Mouse (Mus musculus) liver, adult 2 months (tissue): ENCODE results near the gene Wnk2.

Experiments
- CTCF ChIP-seq: fragments of 200-500 bp; IDR thresholded peaks from 2 replicates; pipeline ENCODE4 v1.5.1; 2011; ENCODE audit warnings: low read depth, low read length, control low read depth
- POLR2A ChIP-seq: fragments of 200-500 bp; IDR thresholded peaks from 2 replicates; pipeline ENCODE4 v1.6.1; 2011; ENCODE audit warnings: low read length, control low read depth; ENCODE audit not compliant: insufficient read depth; ENCODE audit errors: extremely low read depth

DNA sequence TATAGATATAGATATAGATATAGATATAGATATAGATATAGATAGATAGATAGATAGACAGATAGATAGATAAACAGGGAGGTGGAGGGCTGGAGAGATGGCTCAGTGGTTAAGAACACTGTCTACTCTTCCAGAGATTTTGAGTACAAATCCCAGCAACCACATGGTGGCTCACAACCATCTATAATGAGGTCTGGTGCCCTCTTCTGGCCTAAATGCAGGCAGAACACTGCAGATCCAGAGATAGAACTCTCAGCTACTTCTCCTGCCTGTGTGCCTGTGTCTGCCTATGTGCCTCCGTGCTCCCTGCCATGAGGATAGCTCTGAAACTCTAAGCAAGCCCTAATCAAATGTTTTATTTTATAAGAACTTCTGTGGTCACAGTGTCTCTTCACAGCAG lies 100.4 kb downstream of the Wnk2 start:
- TF ChIP-seq POLR2A (no peak), CTCF (no peak)
